Mouse (Mus musculus): ENCODE measurements around the gene Pcyt1a.
A peak's percentile ranks its signal among the peaks of the same experiment; 100 is the strongest.

Gene Pcyt1a

GRCm38 (mm10) chr16:32430474-32431046, at the start of gene Pcyt1a:
Gene Pcyt1a (plus strand): TSS chr16:32430921.
- peak; percentile 98 for DNase-seq (ENCODE audit: low read depth)

DNA sequence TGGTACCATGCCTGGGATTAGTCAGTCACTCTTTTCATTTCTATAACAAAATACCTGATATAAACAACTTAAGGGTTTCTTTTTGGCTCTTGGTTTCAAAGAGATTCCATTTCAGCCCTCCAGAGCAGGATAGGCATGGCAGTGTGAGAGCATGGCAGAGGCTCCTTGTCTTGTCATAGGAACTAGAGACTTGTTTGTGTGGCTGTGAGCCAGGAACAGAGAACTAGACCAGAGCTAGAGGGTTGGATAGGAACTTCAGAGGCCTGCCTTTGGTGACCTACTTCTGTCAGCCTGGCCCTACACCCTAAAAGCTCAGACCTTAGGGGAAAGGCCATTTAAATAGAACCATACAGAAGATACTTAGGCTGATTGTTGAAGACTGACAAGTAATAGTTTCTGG, 47.8 kb upstream of the Pcyt1a start:
- no peak for DNase-seq (ENCODE audit: low read depth)

GRCm38 (mm10) chr16:32384885-32385284, 45.8 kb upstream of the Pcyt1a start:
- no peak for DNase-seq (ENCODE audit: low read depth)

- peak; percentile 25 for DNase-seq (ENCODE audit: low read depth)
Measured at GRCm38 (mm10) chr16:32386826-32387225, 43.9 kb upstream of the Pcyt1a start.

DNA sequence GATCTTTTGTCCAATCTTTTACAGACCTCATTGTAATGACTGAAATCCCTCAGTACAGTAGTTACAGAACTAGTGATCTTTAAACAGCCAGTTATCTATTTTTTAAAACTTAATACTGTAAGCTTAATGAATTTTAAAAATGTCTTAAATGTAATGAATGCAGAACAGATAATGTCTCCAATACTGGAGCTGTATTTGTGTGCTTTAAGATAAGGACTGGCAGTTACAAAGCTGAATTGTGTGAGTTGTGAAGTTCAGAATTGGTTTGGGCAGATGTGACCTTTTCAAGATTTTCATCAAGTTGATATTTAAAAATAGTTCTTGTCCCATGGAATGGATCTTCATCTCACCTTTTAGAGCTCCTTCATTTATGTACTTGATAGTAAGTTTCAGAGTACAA, 41.7 kb upstream of the Pcyt1a start:
- no peak for DNase-seq (ENCODE audit: low read depth)

DNA sequence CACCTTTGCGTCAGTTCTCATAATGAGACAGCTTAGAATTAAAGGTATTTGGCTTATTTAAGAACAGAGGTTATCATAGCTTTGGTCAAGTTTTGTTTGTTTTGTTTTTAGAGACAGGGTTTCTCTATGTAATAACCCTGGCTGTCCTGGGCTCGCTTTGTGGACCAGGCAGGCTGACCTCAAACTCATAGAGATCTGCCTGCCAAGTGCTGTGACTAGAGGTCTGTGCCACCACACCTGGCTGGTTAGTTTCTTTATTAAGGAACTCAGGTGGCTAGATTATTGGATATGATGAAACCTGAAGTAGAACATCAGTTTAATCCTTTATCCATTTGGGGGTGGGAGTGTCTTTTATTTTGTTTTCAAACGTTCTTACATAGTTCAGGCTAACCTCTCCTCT, 40.9 kb upstream of the Pcyt1a start:
- DNase-seq (ENCODE audit: low read depth) = no peak

DNA sequence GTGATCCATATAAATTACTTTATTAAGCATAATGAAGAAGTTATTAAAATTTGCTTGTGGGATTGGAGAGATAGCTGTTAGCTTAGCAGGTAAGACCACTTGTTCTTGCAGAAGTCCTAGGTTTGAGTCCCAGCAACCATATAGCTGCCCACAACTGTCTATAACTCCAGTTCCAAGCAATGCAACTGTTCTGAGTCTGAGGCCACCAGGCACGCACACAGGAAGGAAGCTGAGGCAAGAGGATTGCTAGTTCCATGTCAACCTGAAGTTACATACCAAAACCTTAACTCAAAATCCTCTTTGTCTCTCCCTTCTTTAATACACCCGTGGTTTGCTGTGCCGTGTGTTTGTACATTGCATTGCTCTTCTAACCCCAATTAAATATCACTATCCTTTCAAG, 39.8 kb upstream of the Pcyt1a start:
- no peak for DNase-seq (ENCODE audit: low read depth)

DNA sequence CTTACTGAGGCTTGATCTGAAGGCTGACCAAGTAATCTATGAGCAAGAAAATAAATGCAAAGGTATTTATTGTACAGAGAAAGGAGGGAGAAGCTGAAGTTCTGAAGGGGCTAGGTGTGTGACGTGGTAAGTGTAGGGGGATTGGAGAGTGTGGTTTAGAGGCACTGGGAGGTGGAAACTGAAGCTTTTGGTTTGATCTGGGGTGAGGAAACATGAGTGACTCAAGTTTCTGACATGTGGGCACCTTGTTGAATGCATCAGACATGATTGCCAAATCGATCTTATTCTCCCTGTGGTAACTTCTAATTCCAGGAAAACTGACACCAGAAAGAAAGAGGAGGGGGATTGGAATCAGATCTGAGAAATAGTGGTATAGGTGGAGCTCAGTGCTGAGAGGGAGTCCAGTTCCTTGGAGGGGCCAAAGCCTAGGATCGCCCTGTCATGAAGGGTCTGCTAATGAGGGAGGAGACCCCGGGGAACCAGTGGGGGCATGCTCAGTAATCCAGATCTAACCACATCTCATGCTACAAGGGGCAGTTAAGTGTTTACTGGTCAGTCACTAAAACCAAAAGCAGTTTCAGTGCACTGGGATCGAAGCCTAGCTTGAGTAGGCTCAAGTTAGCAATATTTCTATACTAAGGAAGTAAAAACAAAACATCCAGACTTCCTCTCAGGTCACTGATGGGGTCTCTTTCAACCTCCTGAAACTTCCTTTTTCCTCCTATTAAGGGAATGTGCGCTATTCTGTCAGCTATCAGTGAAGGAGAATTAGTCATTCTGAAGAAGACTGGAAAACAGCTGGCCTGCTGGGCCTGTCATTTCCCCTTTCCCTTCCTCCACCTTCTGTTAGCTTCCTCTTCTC, 34.8 kb upstream of the Pcyt1a start:
- DNase-seq (ENCODE audit: low read depth) = peak; percentile 52

DNA sequence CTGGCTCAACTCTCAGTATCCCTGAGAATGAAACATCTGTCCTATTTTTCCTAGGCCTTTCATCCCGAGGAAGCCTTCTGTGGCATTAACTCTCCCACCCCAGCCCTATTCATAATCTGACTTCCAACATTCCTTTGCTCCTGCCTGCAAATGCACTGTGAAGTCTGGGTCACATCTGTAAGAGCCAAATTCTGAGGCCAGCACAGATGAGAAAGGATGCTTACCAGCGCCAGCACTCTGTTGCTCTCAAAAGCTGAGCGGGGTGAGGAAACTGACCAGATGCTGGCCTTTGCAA, 34.2 kb upstream of the Pcyt1a start:
- DNase-seq (ENCODE audit: low read depth) = peak; percentile 38

DNA sequence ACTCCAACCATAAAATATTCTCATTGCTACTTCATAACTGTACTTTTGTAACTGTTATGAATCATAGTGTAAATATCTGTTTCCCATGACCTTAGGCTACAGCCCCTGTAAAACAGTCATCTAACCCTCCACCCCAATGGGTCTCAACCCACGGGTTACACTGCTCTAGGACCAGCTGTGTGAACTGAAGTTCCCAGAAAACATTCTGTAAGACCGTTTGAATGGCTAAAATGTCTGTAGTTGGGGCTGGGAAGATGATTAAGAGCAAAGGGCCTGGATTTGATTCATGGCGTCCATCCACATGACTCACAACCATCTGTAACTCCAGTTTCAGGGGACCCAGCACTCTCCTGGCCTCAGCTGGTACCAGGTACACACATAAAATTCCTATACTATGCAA, 32.5 kb upstream of the Pcyt1a start:
- DNase-seq (ENCODE audit: low read depth) = peak; percentile 71

GRCm38 (mm10) chr16:32400267-32400666, 30.5 kb upstream of the Pcyt1a start, which contains the start of gene Tm4sf19:
Gene Tm4sf19 (plus strand): TSS chr16:32400506.
- no peak for DNase-seq (ENCODE audit: low read depth)

DNA sequence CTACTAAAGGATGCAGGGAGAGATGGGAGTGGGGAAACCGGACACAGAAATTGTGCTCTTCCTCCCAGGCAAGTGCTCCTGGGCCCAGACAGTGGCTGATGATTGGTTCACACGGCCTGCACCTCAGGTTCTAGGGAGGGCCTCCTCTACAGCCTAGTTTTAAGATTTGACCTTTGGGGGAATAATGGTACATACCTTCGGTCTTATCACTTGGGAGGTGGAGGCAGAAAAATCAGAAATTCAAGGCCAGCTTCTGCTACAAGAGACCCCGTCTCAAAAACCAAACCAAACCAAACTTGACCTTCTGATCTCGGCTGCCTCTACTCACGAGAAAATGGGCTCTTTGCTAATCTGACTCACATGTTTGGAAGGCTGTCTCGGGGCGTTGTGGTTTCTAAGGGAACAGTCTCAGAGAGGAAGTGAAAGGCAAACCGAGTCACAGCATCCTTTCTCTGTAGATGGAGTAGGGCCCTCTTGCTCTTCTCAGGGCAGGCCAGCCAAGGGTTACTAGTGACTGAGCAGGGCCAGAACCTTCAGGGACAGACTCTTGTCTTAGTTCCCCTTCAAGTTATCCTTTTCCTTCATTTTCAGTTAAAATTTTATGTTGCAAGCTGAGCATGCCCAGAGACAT, 29.3 kb upstream of the Pcyt1a start:
- peak; percentile 65 for DNase-seq (ENCODE audit: low read depth)

GRCm38 (mm10) chr16:32402818-32403217, 27.9 kb upstream of the Pcyt1a start:
- peak; percentile 33 for DNase-seq (ENCODE audit: low read depth)

- DNase-seq (ENCODE audit: low read depth) = no peak
Measured at GRCm38 (mm10) chr16:32405716-32406115, 25.0 kb upstream of the Pcyt1a start.

GRCm38 (mm10) chr16:32406671-32407070, 24.1 kb upstream of the Pcyt1a start:
- DNase-seq (ENCODE audit: low read depth) = peak; percentile 53

GRCm38 (mm10) chr16:32407730-32408129, 23.0 kb upstream of the Pcyt1a start:
- DNase-seq (ENCODE audit: low read depth) = peak; percentile 48

DNA sequence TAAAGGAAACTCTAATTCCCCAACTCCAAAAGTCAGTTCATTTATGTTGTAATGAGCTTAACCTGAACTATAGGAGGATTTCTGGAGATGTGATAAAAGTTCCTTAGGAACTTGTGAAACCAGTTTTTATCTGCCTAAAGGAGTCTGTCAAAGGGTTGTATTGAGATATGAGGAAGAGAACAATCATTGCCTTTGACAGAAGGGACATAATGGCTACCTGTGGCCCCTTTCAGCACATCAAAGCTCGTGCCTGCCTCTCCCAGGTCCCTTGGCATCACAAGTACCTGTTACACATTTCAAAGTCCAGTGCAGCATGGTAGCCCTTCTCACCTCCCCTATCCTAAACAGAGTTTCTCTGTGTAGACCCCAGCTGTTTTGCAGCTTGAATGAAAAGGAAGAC, 13.3 kb upstream of the Pcyt1a start:
- DNase-seq (ENCODE audit: low read depth) = no peak

DNA sequence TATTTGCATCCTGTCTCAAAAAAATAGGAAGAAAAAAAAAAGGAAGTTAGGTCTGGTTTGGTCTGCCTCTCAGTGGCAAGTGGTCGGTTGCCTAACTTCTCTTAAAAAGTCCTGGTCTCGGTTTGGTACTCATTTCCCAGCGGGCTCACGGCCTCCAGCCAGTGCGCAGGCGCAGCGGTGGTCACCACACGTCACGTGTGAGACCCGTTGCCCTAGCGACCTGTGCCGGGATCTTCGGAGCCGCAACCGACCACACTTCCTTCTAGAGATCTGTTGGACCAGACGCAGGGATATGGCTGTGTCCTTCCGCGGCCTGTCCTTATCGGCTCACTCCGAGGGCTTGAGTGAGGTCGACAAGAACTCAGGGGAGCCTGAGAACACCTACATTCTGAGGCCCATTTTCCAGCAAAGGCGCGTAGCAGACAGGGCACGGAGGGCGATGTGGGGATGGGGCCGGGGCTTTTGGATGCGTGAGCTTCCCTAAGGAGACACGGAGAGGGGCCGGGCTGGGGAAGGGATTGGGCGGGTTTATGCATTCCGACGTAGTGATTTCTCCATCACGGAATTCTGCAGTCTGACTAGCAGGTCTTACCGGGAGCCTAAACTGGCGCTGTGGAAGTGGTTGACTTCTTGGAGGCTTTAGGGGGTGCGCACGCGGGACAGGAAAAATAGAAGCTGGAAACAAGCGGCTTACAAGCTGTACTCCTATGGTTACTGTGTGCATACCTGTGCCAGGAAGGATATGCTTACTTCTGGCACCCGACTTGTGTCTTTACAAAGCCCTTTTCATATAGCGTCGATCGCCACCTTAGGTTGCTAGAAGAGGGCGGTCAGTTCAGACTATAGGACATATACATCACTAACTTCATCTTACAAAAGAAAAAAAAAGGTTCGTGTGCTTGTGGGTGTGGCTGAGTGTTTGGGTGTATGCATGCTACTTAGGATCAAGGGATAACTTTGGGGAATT, 10.9 kb upstream of the Pcyt1a start, which contains the start of gene Tctex1d2:
Gene Tctex1d2 (plus strand): TSS at position 186 of the 967 bp plus-strand sequence.
- DNase-seq (ENCODE audit: low read depth) = peak; percentile 99

GRCm38 (mm10) chr16:32427506-32427905, 3.2 kb upstream of the Pcyt1a start:
- no peak for DNase-seq (ENCODE audit: low read depth)

- peak; percentile 36 for DNase-seq (ENCODE audit: low read depth)
Measured at GRCm38 (mm10) chr16:32431047-32431591, 398 bp downstream of the Pcyt1a start.

GRCm38 (mm10) chr16:32431926-32432325, 1.2 kb downstream of the Pcyt1a start:
- no peak for DNase-seq (ENCODE audit: low read depth)

- no peak for DNase-seq (ENCODE audit: low read depth)
Measured at GRCm38 (mm10) chr16:32433138-32433537, 2.4 kb downstream of the Pcyt1a start.

Data from NIH3T3 (cell line).